Mouse (Mus musculus): ENCODE data around the gene Lgals1. TPM values are rescaled to one million over a fixed set of nuclear protein-coding genes. Genes with fewer than 3 reads are reported as not detected.

The Lgals1 gene
- polyA plus RNA-seq, 1 experiment from 2014 or later: 1,632 TPM

DNA sequence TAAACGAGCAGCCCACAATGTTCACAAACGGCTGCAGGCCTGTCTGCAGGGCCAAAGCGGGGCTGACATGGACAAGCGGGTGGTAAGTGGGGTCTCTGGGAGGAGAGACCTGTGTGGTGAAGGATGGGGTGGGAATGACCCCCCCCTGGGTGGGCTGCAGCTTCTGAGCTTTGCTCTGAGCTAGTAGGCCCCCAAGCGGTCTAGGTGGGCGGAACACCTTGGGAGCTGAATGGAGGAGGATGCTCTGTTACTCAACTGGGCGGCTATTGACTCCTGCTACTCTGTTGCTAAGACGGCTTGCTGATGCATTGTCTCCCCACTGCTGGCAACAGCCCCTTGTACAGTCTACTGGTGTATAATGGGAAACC, 25.1 kb upstream of the Lgals1 start:
- 0 out of 2 replicates have a peak overlapping the region, but pooled peaks have one; percentile 79 for H3K9ac ChIP-seq (ENCODE audit: low read length)
- H3K9me3 ChIP-seq (ENCODE audit: control insufficient read depth, low read length): no peaks in the 10 kb centered on the region
- peak overlapping the region; percentile 86 for H3K4me2 ChIP-seq (replicated peaks; ENCODE audit: low read depth)
- peaks cover 6% of the 10 kb centered on the region; the same call in 1 of the 2 replicates for H3K4me1 ChIP-seq (replicated peaks; ENCODE audit: control insufficient read depth, insufficient read depth)
- ATAC-seq (ENCODE audit: low FRiP score, low TSS enrichment) (no peak; the same call in 1 of the 2 replicates), DNase-seq (ENCODE audit: low spot score) (no peak)
- H3K27ac ChIP-seq (replicated peaks): peak overlapping the region; percentile 85
- H3K36me3 ChIP-seq (ENCODE audit: control insufficient read depth, insufficient read depth, low read length): peaks cover 11% of the 10 kb centered on the region
- H3K4me3 ChIP-seq (ENCODE audit: low read depth, low read length): peak overlapping the region; percentile 77
- H3K27me3 ChIP-seq (ENCODE audit: control insufficient read depth, insufficient read depth, low read length): no peaks in the 10 kb centered on the region
- no peak for TF ChIP-seq EP300 (optimal IDR thresholded peaks at IDR 0.05)
- TF ChIP-seq CTCF (IDR thresholded peaks at IDR 0.05; ENCODE audit: low read depth): peak; percentile 38
- 42% methylated on average over 8 of the region's 8 CpGs for WGBS

DNA sequence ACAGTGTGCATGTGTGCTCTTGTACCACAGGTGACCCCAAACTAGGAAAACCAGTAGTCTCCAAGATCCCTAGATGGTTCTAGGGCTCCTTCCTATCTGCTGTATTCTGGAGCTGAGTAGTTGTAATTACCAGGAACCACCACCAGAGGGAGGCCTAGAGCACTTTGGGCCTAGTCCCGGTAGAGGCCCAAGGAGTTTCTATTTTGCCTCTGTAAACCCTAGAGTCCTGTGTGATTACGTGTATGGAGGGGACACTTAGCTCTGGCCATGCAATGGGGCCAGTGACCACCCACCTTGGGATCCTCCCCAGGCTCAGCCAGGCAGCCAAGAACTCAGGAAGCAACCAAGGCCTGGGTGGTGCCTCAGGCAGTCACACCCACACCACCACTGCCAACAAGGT, 23.3 kb upstream of the Lgals1 start:
- no peak overlapping the region for H3K4me2 ChIP-seq (replicated peaks; ENCODE audit: low read depth)
- 2% methylated on average over 2 of the region's 2 CpGs for WGBS
- peak overlapping the region; percentile 56; the same call in 1 of the 2 replicates for H3K9ac ChIP-seq (ENCODE audit: low read length)
- DNase-seq (ENCODE audit: low spot score): peak; percentile 84
- peaks cover 18% of the 10 kb centered on the region for H3K36me3 ChIP-seq (ENCODE audit: control insufficient read depth, insufficient read depth, low read length)
- H3K27me3 ChIP-seq (ENCODE audit: control insufficient read depth, insufficient read depth, low read length): no peaks in the 10 kb centered on the region
- TF ChIP-seq EP300 (optimal IDR thresholded peaks at IDR 0.05) (no peak), CTCF (IDR thresholded peaks at IDR 0.05; ENCODE audit: low read depth) (peak; percentile 93)
- peaks cover 6% of the 10 kb centered on the region; the same call in 1 of the 2 replicates for H3K4me1 ChIP-seq (replicated peaks; ENCODE audit: control insufficient read depth, insufficient read depth)
- H3K4me3 ChIP-seq (ENCODE audit: low read depth, low read length): no peak overlapping the region
- no peaks in the 10 kb centered on the region for H3K9me3 ChIP-seq (ENCODE audit: control insufficient read depth, low read length)
- 0 out of 2 replicates have a peak overlapping the region, but pooled peaks have one; percentile 58 for H3K27ac ChIP-seq (replicated peaks)
- ATAC-seq (ENCODE audit: low FRiP score, low TSS enrichment): peak; percentile 27

DNA sequence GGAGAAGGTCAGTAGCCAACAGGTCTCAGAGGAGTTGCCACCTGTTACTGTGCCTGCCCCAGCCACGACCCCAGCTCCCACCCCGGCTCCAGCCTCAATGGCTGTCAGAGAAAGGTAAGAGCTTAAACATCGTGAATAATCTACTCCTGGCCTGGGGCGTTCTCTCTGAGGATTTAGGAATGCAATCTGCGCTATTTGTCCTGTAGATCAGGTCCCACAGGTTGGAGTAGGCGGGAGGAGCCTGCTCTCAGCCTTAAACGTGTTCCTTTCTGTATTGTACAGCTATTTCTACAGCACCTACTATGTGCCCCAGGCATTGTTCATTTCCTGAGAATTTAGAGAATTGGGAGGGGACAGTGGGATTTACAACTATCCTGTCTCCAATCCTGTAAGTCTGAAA, 18.1 kb upstream of the Lgals1 start:
- Histone ChIP-seq H3K27ac (replicated peaks) (no peak overlapping the region), H3K4me1 (replicated peaks; ENCODE audit: control insufficient read depth, insufficient read depth) (no peaks in the 10 kb centered on the region)
- no peak for ATAC-seq (ENCODE audit: low FRiP score, low TSS enrichment)

DNA sequence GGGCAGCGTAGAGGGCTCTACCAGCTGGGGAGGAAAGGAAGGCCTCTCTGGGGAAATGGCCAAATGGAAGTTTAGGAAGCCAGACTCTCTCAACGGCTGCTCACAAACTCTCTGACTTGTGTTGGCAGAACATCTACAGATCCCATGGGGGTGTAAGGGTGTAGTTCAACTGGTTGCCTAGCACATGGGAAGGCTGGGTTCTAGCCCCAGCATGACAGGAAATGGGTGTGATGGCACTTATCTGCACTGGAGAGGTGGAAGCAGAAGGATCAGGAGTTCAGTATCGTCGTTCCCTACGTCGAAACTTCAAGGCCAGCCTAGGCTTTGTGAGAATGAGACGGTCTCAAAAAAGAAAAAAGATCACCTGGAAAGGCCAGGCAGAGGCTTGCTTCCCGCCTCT, 17.5 kb upstream of the Lgals1 start:
- Histone ChIP-seq H3K9me3 (ENCODE audit: control insufficient read depth, low read length) (no peaks in the 10 kb centered on the region), H3K27me3 (ENCODE audit: control insufficient read depth, insufficient read depth, low read length) (no peaks in the 10 kb centered on the region), H3K4me2 (replicated peaks; ENCODE audit: low read depth) (no peak overlapping the region), H3K4me3 (ENCODE audit: low read depth, low read length) (no peak overlapping the region), H3K27ac (replicated peaks) (no peak overlapping the region), H3K36me3 (ENCODE audit: control insufficient read depth, insufficient read depth, low read length) (peaks cover 41% of the 10 kb centered on the region), H3K9ac (ENCODE audit: low read length) (no peak overlapping the region), H3K4me1 (replicated peaks; ENCODE audit: control insufficient read depth, insufficient read depth) (no peaks in the 10 kb centered on the region)
- 77% methylated on average over 8 of the region's 8 CpGs for WGBS
- ATAC-seq (ENCODE audit: low FRiP score, low TSS enrichment): no peak
- no peak for DNase-seq (ENCODE audit: low spot score)
- TF ChIP-seq CTCF (IDR thresholded peaks at IDR 0.05; ENCODE audit: low read depth): no peak
- no peak for TF ChIP-seq EP300 (optimal IDR thresholded peaks at IDR 0.05)

More for the DNA sequence above, 18.1 kb upstream of the Lgals1 start:
- TF ChIP-seq EP300 (optimal IDR thresholded peaks at IDR 0.05) (peak; percentile 41), CTCF (IDR thresholded peaks at IDR 0.05; ENCODE audit: low read depth) (no peak)
- H3K4me3 ChIP-seq (ENCODE audit: low read depth, low read length): no peak overlapping the region
- peaks cover 41% of the 10 kb centered on the region for H3K36me3 ChIP-seq (ENCODE audit: control insufficient read depth, insufficient read depth, low read length)
- DNase-seq (ENCODE audit: low spot score): no peak
- H3K4me2 ChIP-seq (replicated peaks; ENCODE audit: low read depth): no peak overlapping the region
- H3K27me3 ChIP-seq (ENCODE audit: control insufficient read depth, insufficient read depth, low read length): no peaks in the 10 kb centered on the region
- WGBS: 66% methylated on average over 7 of the region's 7 CpGs
- H3K9ac ChIP-seq (ENCODE audit: low read length): no peak overlapping the region
- H3K9me3 ChIP-seq (ENCODE audit: control insufficient read depth, low read length): no peaks in the 10 kb centered on the region

DNA sequence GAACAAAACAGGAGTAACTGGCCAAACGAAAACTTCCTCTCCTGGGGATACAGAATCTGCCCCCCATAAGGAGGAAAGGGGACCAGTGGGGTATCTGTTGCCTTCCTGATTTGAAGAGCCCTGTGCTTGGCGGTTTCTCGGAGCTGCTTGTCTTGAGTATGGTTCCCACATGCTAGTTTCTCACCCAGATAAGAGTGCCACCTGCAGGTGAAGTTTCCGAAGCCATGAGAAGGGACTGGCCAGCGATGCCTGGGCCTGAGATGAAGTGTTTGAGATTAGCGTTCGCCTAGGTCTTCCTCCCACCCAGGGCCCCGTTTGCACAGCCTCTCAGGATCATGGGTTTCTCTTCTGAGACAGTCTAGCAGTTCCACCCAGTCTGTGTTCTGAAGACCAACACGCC, 14.5 kb upstream of the Lgals1 start:
- no peak overlapping the region for H3K4me2 ChIP-seq (replicated peaks; ENCODE audit: low read depth)
- H3K4me1 ChIP-seq (replicated peaks; ENCODE audit: control insufficient read depth, insufficient read depth): 0 out of 2 replicates have a peak, but pooled peaks cover 2% of the 10 kb centered on the region
- ATAC-seq (ENCODE audit: low FRiP score, low TSS enrichment) (no peak), DNase-seq (ENCODE audit: low spot score) (peak; percentile 67)
- no peak overlapping the region for H3K27ac ChIP-seq (replicated peaks)
- no peak overlapping the region for H3K4me3 ChIP-seq (ENCODE audit: low read depth, low read length)
- no peaks in the 10 kb centered on the region for H3K9me3 ChIP-seq (ENCODE audit: control insufficient read depth, low read length)
- peaks cover 30% of the 10 kb centered on the region for H3K36me3 ChIP-seq (ENCODE audit: control insufficient read depth, insufficient read depth, low read length)
- H3K27me3 ChIP-seq (ENCODE audit: control insufficient read depth, insufficient read depth, low read length): no peaks in the 10 kb centered on the region
- H3K9ac ChIP-seq (ENCODE audit: low read length): no peak overlapping the region
- WGBS: 29% methylated on average over 9 of the region's 9 CpGs
- TF ChIP-seq CTCF (IDR thresholded peaks at IDR 0.05; ENCODE audit: low read depth) (peak; percentile 76), EP300 (optimal IDR thresholded peaks at IDR 0.05) (no peak)

DNA sequence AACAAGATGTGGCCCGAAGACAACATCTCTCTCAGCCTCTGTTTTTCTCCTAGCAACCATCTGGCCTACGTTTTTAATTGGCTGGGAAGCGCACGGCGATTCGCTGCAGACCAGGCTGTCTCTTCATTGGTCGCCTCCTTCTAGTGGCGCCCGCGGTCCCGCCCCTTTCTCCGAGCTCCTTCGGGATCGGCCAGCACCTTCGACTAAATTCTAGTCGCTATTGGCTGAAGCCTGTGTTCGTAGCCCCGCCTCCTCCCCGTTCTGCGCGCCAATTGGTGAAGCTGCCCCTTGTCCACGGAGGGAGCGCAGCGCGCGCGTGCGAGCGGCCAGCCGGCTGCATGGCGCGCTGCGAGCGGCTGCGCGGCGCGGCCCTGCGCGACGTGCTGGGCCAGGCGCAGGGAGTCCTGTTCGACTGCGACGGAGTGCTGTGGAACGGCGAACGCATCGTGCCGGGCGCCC, 12.9 kb upstream of the Lgals1 start, which contains the start of gene Pdxp:
Gene Pdxp, plus strand, starts transcription at position 288 of the 459 bp plus-strand sequence.
- no peak for TF ChIP-seq EP300 (optimal IDR thresholded peaks at IDR 0.05)
- no peak for TF ChIP-seq CTCF (IDR thresholded peaks at IDR 0.05; ENCODE audit: low read depth)
- H3K27ac ChIP-seq (replicated peaks): peak within 1 kb of the TSS; percentile 25
- 0 out of 2 replicates have a peak, but pooled peaks cover 2% of the 10 kb centered on the region for H3K4me1 ChIP-seq (replicated peaks; ENCODE audit: control insufficient read depth, insufficient read depth)
- H3K4me3 ChIP-seq (ENCODE audit: low read depth, low read length): peak within 1 kb of the TSS; percentile 52
- peak within 1 kb of the TSS; percentile 63 for H3K9ac ChIP-seq (ENCODE audit: low read length)
- peaks cover 23% of the 10 kb centered on the region for H3K36me3 ChIP-seq (ENCODE audit: control insufficient read depth, insufficient read depth, low read length)
- peak within 1 kb of the TSS; percentile 94 for H3K4me2 ChIP-seq (replicated peaks; ENCODE audit: low read depth)
- H3K9me3 ChIP-seq (ENCODE audit: control insufficient read depth, low read length): no peaks in the 10 kb centered on the region
- H3K27me3 ChIP-seq (ENCODE audit: control insufficient read depth, insufficient read depth, low read length): no peaks in the 10 kb centered on the region
- DNase-seq (ENCODE audit: low spot score) (peak; percentile 97), ATAC-seq (ENCODE audit: low FRiP score, low TSS enrichment) (peak; percentile 94)
- WGBS: under 1% methylated on average over 50 of the region's 51 CpGs

All from stomach, postnatal 0 days (tissue).